Comparison of ENCODE assay signal across 9 mouse cellular contexts in the genomic region with DNA sequence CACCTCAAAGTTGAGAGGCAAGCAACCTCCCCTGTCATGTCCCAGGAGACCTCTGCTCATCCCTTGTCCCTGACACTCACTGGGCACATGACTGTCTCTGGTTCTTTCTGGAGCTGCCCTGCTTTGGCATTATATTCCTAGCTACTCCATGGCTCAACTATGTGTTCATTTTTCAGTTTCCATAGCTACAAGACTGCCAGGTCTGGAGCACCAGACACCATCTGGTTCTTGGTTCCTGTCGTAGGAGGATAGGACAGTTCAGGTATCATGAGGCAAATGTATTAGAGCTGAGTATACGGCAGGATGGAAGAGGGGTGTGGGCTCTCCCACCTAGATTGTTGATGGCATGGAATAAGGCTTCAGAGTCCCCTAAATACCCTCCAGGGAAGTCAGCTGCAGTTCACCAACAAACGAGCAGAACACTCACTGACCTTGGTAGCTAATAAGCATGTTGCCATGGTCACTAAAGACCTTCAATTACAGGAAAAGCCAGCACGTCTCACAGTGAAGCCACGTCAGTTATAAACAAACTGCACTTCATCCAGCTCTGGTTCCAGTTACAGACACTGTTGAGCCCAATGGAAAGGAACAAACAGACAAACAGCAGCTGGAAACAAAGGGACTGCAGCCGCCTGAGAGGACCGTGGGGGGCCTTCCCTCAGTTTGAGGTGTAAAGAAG.
A peak's percentile ranks its signal among the peaks of the same experiment; 100 is the strongest.
DNase-seq lines count a peak whose midpoint lies in the region; ATAC-seq and TF ChIP-seq lines count a peak whose summit lies in the region.
"Had no signal": no experiment of that assay in that cellular context is flagged by ENCODE, and none has a peak within 500 bp of the region (broad histone marks: within the 10 kb centered on the region; RNA-seq: fewer than 3 reads in every experiment).

No protein-coding gene starts in this region.

- ATAC-seq in kidney, embryonic 14.5 days (ENCODE audit: low FRiP score, low TSS enrichment): no peak
- ATAC-seq in neural tube, embryonic 12.5 days (ENCODE audit: low FRiP score, low read depth): peak; percentile 64
- no peak for ATAC-seq in megakaryocyte-erythroid progenitor cell, adult 5-6 weeks (replicated peaks; ENCODE audit: low FRiP score, low TSS enrichment, poor library complexity, severe bottlenecking)

- H3K4me1 ChIP-seq in kidney, embryonic 14.5 days (ENCODE audit: control insufficient read depth, insufficient read depth, low read length): no peaks in the 10 kb centered on the region
- H3K4me1 ChIP-seq in neural tube, embryonic 12.5 days: peaks cover 9% of the 10 kb centered on the region

- H3K27me3 ChIP-seq in kidney, embryonic 14.5 days (ENCODE audit: control insufficient read depth, insufficient read depth, low read length): no peaks in the 10 kb centered on the region
- H3K27me3 ChIP-seq in neural tube, embryonic 12.5 days (replicated peaks): no peaks in the 10 kb centered on the region
- H3K27me3 ChIP-seq: megakaryocyte, embryonic 14.5 days had no signal

- H3K27ac ChIP-seq in kidney, embryonic 14.5 days (ENCODE audit: low read depth, low read length): no peak overlapping the region
- H3K27ac ChIP-seq in neural tube, embryonic 12.5 days: no peak overlapping the region
- H3K27ac ChIP-seq in gastrocnemius, adult 2 months: no peak overlapping the region

- no peak for TF ChIP-seq CTCF in gastrocnemius, adult 2 months (IDR thresholded peaks at IDR 0.05)

- H3K36me3 ChIP-seq in kidney, embryonic 14.5 days (ENCODE audit: control insufficient read depth, insufficient read depth, low read length): no peaks in the 10 kb centered on the region
- H3K36me3 ChIP-seq in neural tube, embryonic 12.5 days: no peaks in the 10 kb centered on the region

- H3K9ac ChIP-seq in kidney, embryonic 14.5 days (ENCODE audit: low read depth, low read length): no peak overlapping the region
- 0 out of 2 replicates have a peak overlapping the region, but pooled peaks have one; percentile 26 for H3K9ac ChIP-seq in neural tube, embryonic 12.5 days

- no peaks in the 10 kb centered on the region for H3K9me3 ChIP-seq in kidney, embryonic 14.5 days (ENCODE audit: control insufficient read depth, low read length)
- H3K9me3 ChIP-seq in neural tube, embryonic 12.5 days: no peaks in the 10 kb centered on the region

- peak; percentile 10 for DNase-seq in kidney, adult 9 months
- DNase-seq in adrenal gland, adult 8-10 months: peak; percentile 31
- DNase-seq in forelimb bud, embryonic 11.5 days (ENCODE audit: low read depth, low spot score): peak; percentile 62
- no peak for DNase-seq in heart, adult 18-20 months
- no peak for DNase-seq in gastrocnemius, adult 2 months

- WGBS in kidney, embryonic 14.5 days: 18% methylated on average over 7 of the region's 7 CpGs
- WGBS in neural tube, embryonic 12.5 days: 10% methylated on average over 7 of the region's 7 CpGs

- intact Hi-C loops in gastrocnemius, adult 2 months (cut with DNase I): no loop called here

- no peak overlapping the region for H3K4me2 ChIP-seq in kidney, embryonic 14.5 days (replicated peaks; ENCODE audit: low read depth, low read length)
- H3K4me2 ChIP-seq in neural tube, embryonic 12.5 days (replicated peaks): 0 out of 2 replicates have a peak overlapping the region, but pooled peaks have one; percentile 14

- H3K4me3 ChIP-seq in kidney, embryonic 14.5 days (ENCODE audit: low read length): no peak overlapping the region
- no peak overlapping the region for H3K4me3 ChIP-seq in neural tube, embryonic 12.5 days
- no peak overlapping the region for H3K4me3 ChIP-seq in gastrocnemius, adult 2 months
- H3K4me3 ChIP-seq: megakaryocyte, embryonic 14.5 days had no signal

Comparison
In these comparisons a context has a peak if more than half of its experiments do, and no peak if none do; other contexts are left out.
1. DNase-seq: peak in kidney, adult 9 months (single experiment), adrenal gland, adult 8-10 months (single experiment) and forelimb bud, embryonic 11.5 days (single experiment); none in heart, adult 18-20 months (0 of 2) and gastrocnemius, adult 2 months (single experiment).